Mouse (Mus musculus): ENCODE data around the gene Arhgap31. TPM values are rescaled to one million over a fixed set of nuclear protein-coding genes. Genes with fewer than 3 reads are reported as not detected.

Gene Arhgap31
- polyA plus RNA-seq, 1 experiment from 2014 or later, result 11.8 TPM

DNA sequence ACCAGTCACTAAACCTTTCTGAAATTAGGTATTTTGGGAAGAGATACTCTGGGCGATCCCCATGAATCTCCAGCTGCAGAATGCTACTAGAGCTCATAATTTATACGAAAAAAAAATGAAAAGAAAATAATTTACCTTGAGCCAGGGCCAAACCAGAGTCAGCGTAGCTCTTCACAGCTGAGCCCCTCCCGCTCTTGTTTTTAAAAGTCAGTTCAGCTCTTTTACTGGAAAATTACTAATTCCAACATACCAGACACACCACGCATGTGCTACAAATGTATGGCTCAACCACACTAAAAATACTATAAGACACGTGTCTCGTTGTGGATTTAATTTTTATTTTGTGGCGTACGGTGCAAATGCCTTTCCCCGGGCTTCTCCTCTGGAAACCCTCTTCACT, 50.5 kb downstream of the Arhgap31 start:
- Histone ChIP-seq H3K36me3 (no peaks in the 10 kb centered on the region), H3K9me3 (no peaks in the 10 kb centered on the region), H3K9ac (replicated peaks) (no peak overlapping the region), H3K4me3 (no peak overlapping the region), H3K27ac (replicated peaks) (no peak overlapping the region), H3K4me1 (no peaks in the 10 kb centered on the region), H3K4me2 (replicated peaks) (no peak overlapping the region), H3K27me3 (no peaks in the 10 kb centered on the region)
- no peak for ATAC-seq (ENCODE audit: low FRiP score, low read depth)
- 89% methylated on average over 10 of the region's 10 CpGs for WGBS

DNA sequence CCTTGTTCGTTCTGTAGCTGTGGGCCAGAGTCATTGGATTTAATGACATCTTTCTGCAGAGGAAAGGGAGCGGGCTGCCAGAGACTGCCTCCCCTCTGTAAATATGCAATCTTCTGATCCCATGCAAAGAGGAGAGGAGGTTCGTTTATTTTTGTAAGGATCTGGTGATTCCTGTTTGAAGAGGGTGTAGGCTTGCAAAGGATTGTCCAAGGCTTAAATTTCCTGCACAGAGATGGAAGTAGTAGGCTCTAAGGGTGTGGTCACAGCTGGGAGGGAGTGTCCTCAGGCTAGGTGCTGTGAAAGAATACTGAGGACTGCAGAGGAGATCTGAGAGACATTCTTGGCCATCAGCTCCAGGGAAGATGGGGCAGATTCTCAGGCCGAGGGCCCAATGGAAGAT, 58.8 kb downstream of the Arhgap31 start:
- Histone ChIP-seq H3K27me3 (no peaks in the 10 kb centered on the region), H3K4me3 (no peak overlapping the region), H3K27ac (replicated peaks) (no peak overlapping the region), H3K9me3 (no peaks in the 10 kb centered on the region), H3K4me1 (no peaks in the 10 kb centered on the region), H3K4me2 (replicated peaks) (no peak overlapping the region), H3K9ac (replicated peaks) (no peak overlapping the region), H3K36me3 (no peaks in the 10 kb centered on the region)
- WGBS, result 74% methylated on average over 4 of the region's 4 CpGs
- ATAC-seq (ENCODE audit: low FRiP score, low read depth), result no peak

GRCm38 (mm10) chr16:38653390-38653871, 59.6 kb downstream of the Arhgap31 start:
- Histone ChIP-seq H3K9ac (replicated peaks) (no peak overlapping the region), H3K36me3 (no peaks in the 10 kb centered on the region), H3K4me3 (no peak overlapping the region), H3K27ac (replicated peaks) (peak overlapping the region; percentile 7; the same call in 1 of the 2 replicates), H3K4me2 (replicated peaks) (no peak overlapping the region), H3K4me1 (no peaks in the 10 kb centered on the region), H3K9me3 (no peaks in the 10 kb centered on the region), H3K27me3 (no peaks in the 10 kb centered on the region)
- ATAC-seq (ENCODE audit: low FRiP score, low read depth), result no peak
- 48% methylated on average over 10 of the region's 10 CpGs for WGBS

DNA sequence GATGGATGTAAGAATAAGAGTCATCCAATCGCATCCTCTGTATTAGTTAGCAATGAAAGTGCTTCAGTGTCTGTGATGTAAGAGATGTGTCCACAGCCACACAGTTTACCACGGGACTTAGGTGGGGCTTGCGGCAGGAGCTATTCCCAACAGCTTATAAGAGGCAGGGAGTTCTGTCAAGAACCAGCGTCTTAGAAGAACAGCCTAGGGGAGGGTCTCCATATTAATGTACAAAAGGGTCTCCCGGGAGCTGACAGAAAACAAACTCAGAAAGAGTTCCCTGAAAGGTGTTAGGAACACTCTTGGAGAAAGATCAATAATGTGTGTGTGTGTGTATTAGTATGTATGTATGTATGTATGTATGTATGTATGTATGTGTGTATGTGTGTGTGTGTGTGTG, 60.4 kb downstream of the Arhgap31 start:
- WGBS, result 80% methylated on average over 5 of the region's 5 CpGs
- H3K4me1 ChIP-seq, result no peaks in the 10 kb centered on the region
- no peak overlapping the region for H3K9ac ChIP-seq (replicated peaks)
- H3K36me3 ChIP-seq, result no peaks in the 10 kb centered on the region
- H3K4me3 ChIP-seq, result no peak overlapping the region
- no peaks in the 10 kb centered on the region for H3K27me3 ChIP-seq
- H3K4me2 ChIP-seq (replicated peaks), result no peak overlapping the region
- H3K27ac ChIP-seq (replicated peaks), result no peak overlapping the region
- ATAC-seq (ENCODE audit: low FRiP score, low read depth), result no peak
- no peaks in the 10 kb centered on the region for H3K9me3 ChIP-seq

DNA sequence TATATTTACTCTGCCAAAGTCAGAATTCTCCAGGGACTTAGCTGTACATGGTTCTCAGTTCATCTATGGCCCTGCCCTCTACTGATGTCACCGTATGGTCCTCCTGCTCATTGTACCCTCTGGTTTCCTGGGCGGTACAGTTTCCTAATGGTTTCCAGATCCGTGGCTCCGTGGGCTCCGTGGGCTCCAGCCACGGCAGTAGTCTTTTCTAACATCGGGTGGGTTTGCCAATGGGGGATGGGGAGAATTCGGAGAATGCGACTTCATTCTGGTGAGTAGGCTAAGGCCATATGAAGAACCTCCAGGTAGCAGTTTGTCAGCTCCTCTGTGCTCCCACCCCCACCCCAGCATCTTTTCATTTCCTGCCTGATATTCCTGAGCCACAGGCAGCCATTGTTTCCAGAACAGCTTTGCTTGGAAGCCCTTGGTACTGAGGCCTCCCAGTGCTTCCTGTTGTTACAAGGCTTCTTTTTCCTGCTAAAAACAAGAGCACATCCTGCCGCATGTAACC, 61.3 kb downstream of the Arhgap31 start:
- no peaks in the 10 kb centered on the region for H3K4me1 ChIP-seq
- 80% methylated on average over 10 of the region's 10 CpGs for WGBS

DNA sequence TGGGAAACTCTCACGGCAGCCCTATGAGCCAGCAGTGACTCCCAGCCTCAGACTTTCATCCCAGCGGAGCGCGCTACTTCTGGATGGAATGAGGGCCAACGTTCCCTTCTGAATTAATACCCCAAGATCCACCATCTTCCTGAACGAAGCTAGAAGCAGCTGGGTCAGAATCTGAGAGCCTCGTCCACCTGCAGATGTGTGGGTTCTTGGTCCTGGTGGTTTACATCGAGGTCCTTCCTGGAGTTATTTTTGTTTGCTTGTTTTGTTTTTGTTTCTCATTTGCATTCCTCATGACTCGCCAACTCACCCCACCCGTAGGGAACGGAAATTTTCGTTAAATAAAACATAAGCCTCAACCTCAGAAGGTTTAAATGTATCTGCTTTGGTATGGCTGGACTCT, 61.8 kb downstream of the Arhgap31 start:
- Histone ChIP-seq H3K4me1 (no peaks in the 10 kb centered on the region), H3K9ac (replicated peaks) (no peak overlapping the region), H3K27ac (replicated peaks) (no peak overlapping the region), H3K4me3 (no peak overlapping the region), H3K27me3 (no peaks in the 10 kb centered on the region), H3K9me3 (no peaks in the 10 kb centered on the region), H3K36me3 (no peaks in the 10 kb centered on the region), H3K4me2 (replicated peaks) (no peak overlapping the region)
- ATAC-seq (ENCODE audit: low FRiP score, low read depth), result no peak
- 87% methylated on average over 12 of the region's 12 CpGs for WGBS

More for the DNA sequence above, 61.3 kb downstream of the Arhgap31 start:
- Histone ChIP-seq H3K9me3 (no peaks in the 10 kb centered on the region), H3K27ac (replicated peaks) (no peak overlapping the region), H3K36me3 (no peaks in the 10 kb centered on the region), H3K4me3 (no peak overlapping the region), H3K9ac (replicated peaks) (no peak overlapping the region), H3K27me3 (no peaks in the 10 kb centered on the region), H3K4me2 (replicated peaks) (no peak overlapping the region)
- no peak for ATAC-seq (ENCODE audit: low FRiP score, low read depth)

DNA sequence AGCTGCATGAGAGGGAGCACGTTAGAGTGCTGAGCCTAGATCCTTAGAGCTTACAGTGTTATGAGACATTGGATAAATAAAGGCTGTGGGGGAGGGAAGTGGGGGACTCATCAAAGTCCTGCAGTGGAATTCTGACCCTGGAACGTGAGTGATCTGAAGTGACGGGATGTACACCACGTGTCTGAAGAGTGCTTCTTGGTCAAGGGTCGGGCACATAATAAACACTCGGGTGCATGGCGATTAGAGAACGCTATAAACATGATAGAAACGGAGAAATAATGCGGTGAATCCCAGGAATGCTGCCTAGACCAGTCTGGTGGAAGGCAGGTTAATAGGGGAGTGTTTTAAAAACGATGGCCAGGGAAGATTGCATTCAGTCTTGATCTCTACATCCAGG, 63.6 kb downstream of the Arhgap31 start:
- Histone ChIP-seq H3K4me3 (no peak overlapping the region), H3K36me3 (no peaks in the 10 kb centered on the region), H3K9ac (replicated peaks) (no peak overlapping the region), H3K27me3 (no peaks in the 10 kb centered on the region), H3K9me3 (no peaks in the 10 kb centered on the region), H3K4me1 (no peaks in the 10 kb centered on the region), H3K27ac (replicated peaks) (no peak overlapping the region), H3K4me2 (replicated peaks) (no peak overlapping the region)
- ATAC-seq (ENCODE audit: low FRiP score, low read depth), result no peak
- 80% methylated on average over 11 of the region's 11 CpGs for WGBS

DNA sequence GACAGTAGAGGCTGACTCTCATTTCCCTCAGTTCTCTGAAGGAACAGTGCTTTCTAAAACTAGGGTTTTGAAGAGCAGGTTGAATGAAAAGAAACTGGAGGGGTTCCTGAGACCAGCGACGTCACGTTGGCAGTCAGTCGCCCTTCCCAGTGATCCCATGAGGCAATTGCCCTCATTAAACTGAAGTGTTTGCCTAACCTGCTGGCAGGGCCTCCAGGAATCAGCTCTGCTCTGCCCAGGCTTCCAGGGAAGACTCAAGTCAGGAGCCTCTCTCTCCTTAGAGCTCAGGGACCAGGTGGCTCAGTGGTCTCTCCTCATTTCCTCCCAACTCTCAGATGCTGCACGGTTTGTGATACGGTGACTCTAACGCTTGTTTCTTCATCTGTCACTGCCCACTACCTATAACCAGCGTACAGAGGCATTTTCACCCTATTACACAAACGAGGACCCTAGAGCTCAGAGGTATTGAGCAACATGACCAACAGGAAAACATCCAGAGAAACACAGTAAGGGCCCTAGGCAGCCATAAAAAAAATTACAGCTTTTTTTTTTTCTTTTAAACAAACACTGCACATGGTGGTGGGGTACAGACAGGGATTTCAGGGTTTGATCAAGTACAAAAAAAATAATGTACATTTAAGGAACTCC, 64.2 kb downstream of the Arhgap31 start:
- H3K27ac ChIP-seq (replicated peaks), result no peak overlapping the region
- H3K4me1 ChIP-seq, result no peaks in the 10 kb centered on the region
- no peak overlapping the region for H3K4me2 ChIP-seq (replicated peaks)
- no peaks in the 10 kb centered on the region for H3K9me3 ChIP-seq
- H3K36me3 ChIP-seq, result no peaks in the 10 kb centered on the region
- no peak overlapping the region for H3K9ac ChIP-seq (replicated peaks)
- no peak for ATAC-seq (ENCODE audit: low FRiP score, low read depth)
- no peak overlapping the region for H3K4me3 ChIP-seq
- 82% methylated on average over 9 of the region's 9 CpGs for WGBS
- H3K27me3 ChIP-seq, result no peaks in the 10 kb centered on the region

DNA sequence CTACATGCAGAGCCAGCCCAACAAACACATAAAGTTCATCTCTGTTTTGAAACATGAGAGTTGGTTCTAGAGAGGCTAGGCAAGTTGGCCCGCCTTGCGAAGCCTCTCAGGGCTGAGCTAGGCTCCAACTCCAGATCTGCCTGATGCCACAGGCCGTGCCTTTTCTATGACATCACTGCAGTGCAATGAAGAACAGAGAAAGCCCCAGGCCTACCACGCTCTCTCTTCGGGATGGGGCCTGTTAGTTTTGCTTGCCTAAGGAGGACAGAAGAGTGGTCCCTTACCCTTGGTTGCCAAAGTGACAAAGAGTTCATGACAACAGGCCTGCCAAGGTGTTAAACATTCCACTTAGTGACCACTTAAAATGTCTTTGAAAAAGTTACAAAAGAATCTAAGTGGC, 64.9 kb downstream of the Arhgap31 start:
- no peaks in the 10 kb centered on the region for H3K36me3 ChIP-seq
- 86% methylated on average over 5 of the region's 5 CpGs for WGBS
- ATAC-seq (ENCODE audit: low FRiP score, low read depth), result no peak
- H3K4me1 ChIP-seq, result no peaks in the 10 kb centered on the region
- H3K9ac ChIP-seq (replicated peaks), result no peak overlapping the region
- no peaks in the 10 kb centered on the region for H3K27me3 ChIP-seq
- H3K4me2 ChIP-seq (replicated peaks), result no peak overlapping the region
- H3K27ac ChIP-seq (replicated peaks), result no peak overlapping the region
- no peak overlapping the region for H3K4me3 ChIP-seq
- no peaks in the 10 kb centered on the region for H3K9me3 ChIP-seq

GRCm38 (mm10) chr16:38644455-38644854, 68.6 kb downstream of the Arhgap31 start:
- no peak for ATAC-seq (ENCODE audit: low FRiP score, low read depth)
- H3K27ac ChIP-seq (replicated peaks), result no peak overlapping the region
- no peak overlapping the region for H3K4me3 ChIP-seq
- H3K9ac ChIP-seq (replicated peaks), result no peak overlapping the region
- no peaks in the 10 kb centered on the region for H3K4me1 ChIP-seq
- WGBS, result 82% methylated on average over 2 of the region's 2 CpGs
- H3K27me3 ChIP-seq, result no peaks in the 10 kb centered on the region
- H3K36me3 ChIP-seq, result no peaks in the 10 kb centered on the region
- H3K9me3 ChIP-seq, result no peaks in the 10 kb centered on the region
- H3K4me2 ChIP-seq (replicated peaks), result no peak overlapping the region

- H3K27ac ChIP-seq (replicated peaks), result no peak overlapping the region
These were observed 76.0 kb downstream of the Arhgap31 start for GRCm38 (mm10) chr16:38637085-38637484.

GRCm38 (mm10) chr16:38636682-38637081, 76.4 kb downstream of the Arhgap31 start:
- no peak overlapping the region for H3K4me2 ChIP-seq (replicated peaks)
- H3K27me3 ChIP-seq, result no peaks in the 10 kb centered on the region
- H3K4me1 ChIP-seq, result no peaks in the 10 kb centered on the region
- no peak overlapping the region for H3K4me3 ChIP-seq
- no peak overlapping the region for H3K9ac ChIP-seq (replicated peaks)
- H3K27ac ChIP-seq (replicated peaks), result no peak overlapping the region
- no peaks in the 10 kb centered on the region for H3K9me3 ChIP-seq
- 71% methylated on average over 9 of the region's 9 CpGs for WGBS
- no peaks in the 10 kb centered on the region for H3K36me3 ChIP-seq
- no peak for ATAC-seq (ENCODE audit: low FRiP score, low read depth)

More at GRCm38 (mm10) chr16:38637085-38637484, 76.0 kb downstream of the Arhgap31 start:
- 86% methylated on average over 10 of the region's 10 CpGs for WGBS
- Histone ChIP-seq H3K4me2 (replicated peaks) (no peak overlapping the region), H3K27me3 (no peaks in the 10 kb centered on the region), H3K9ac (replicated peaks) (no peak overlapping the region), H3K4me3 (no peak overlapping the region), H3K9me3 (no peaks in the 10 kb centered on the region), H3K4me1 (no peaks in the 10 kb centered on the region), H3K36me3 (no peaks in the 10 kb centered on the region)
- ATAC-seq (ENCODE audit: low FRiP score, low read depth), result no peak

Data from midbrain, embryonic 12.5 days (tissue).